Mouse (Mus musculus): ENCODE measurements at regions not wholly inside any gene's neighbourhood (a gene's known extent, or its start where the extent isn't known, plus 50 kb on each side); places are given as distances from the start of the nearest gene placed in this dataset.

GRCm38 (mm10) chr5:106276186-106276585 lies 181.8 kb downstream of the Barhl2 start:
- H3K27ac ChIP-seq (ENCODE audit: low read depth, low read length), result no peak overlapping the region
- H3K4me3 ChIP-seq (ENCODE audit: low read depth, low read length), result no peak overlapping the region
- ATAC-seq (replicated peaks; ENCODE audit: low FRiP score) (no peak), DNase-seq (ENCODE audit: low spot score) (no peak)
- no peaks in the 10 kb centered on the region for H3K9me3 ChIP-seq (ENCODE audit: control insufficient read depth, low read length)
- no peak overlapping the region for H3K4me2 ChIP-seq (ENCODE audit: low read depth, low read length, severe bottlenecking)
- no peaks in the 10 kb centered on the region for H3K36me3 ChIP-seq (ENCODE audit: control insufficient read depth, insufficient read depth, low read length)
- H3K4me1 ChIP-seq (replicated peaks; ENCODE audit: control insufficient read depth, insufficient read depth, low read length), result no peaks in the 10 kb centered on the region
- H3K9ac ChIP-seq (ENCODE audit: low read length), result no peak overlapping the region
- H3K27me3 ChIP-seq (ENCODE audit: control insufficient read depth, insufficient read depth, low read length), result no peaks in the 10 kb centered on the region
- WGBS, result 12% methylated on average over 2 of the region's 2 CpGs

GRCm38 (mm10) chr5:106274617-106275016 lies 183.3 kb downstream of the Barhl2 start:
- peak; percentile 21; the same call in 1 of the 2 replicates for ATAC-seq (replicated peaks; ENCODE audit: low FRiP score)
- Histone ChIP-seq H3K9me3 (ENCODE audit: control insufficient read depth, low read length) (no peaks in the 10 kb centered on the region), H3K4me1 (replicated peaks; ENCODE audit: control insufficient read depth, insufficient read depth, low read length) (no peaks in the 10 kb centered on the region), H3K4me2 (ENCODE audit: low read depth, low read length, severe bottlenecking) (no peak overlapping the region), H3K36me3 (ENCODE audit: control insufficient read depth, insufficient read depth, low read length) (no peaks in the 10 kb centered on the region), H3K4me3 (ENCODE audit: low read depth, low read length) (no peak overlapping the region), H3K27me3 (ENCODE audit: control insufficient read depth, insufficient read depth, low read length) (no peaks in the 10 kb centered on the region), H3K9ac (ENCODE audit: low read length) (no peak overlapping the region), H3K27ac (ENCODE audit: low read depth, low read length) (no peak overlapping the region)
- peak; percentile 66 for DNase-seq (ENCODE audit: low spot score)
- WGBS, result 30% methylated on average over 10 of the region's 10 CpGs

- Histone ChIP-seq H3K4me3 (ENCODE audit: low read depth, low read length) (no peak overlapping the region), H3K4me1 (replicated peaks; ENCODE audit: control insufficient read depth, insufficient read depth, low read length) (no peaks in the 10 kb centered on the region), H3K4me2 (ENCODE audit: low read depth, low read length, severe bottlenecking) (no peak overlapping the region), H3K9ac (ENCODE audit: low read length) (no peak overlapping the region), H3K36me3 (ENCODE audit: control insufficient read depth, insufficient read depth, low read length) (no peaks in the 10 kb centered on the region), H3K27ac (ENCODE audit: low read depth, low read length) (no peak overlapping the region), H3K27me3 (ENCODE audit: control insufficient read depth, insufficient read depth, low read length) (no peaks in the 10 kb centered on the region), H3K9me3 (ENCODE audit: control insufficient read depth, low read length) (no peaks in the 10 kb centered on the region)
- no peak for ATAC-seq (replicated peaks; ENCODE audit: low FRiP score)
- WGBS, result 84% methylated on average over 2 of the region's 2 CpGs
- no peak for DNase-seq (ENCODE audit: low spot score)
Measured at GRCm38 (mm10) chr5:106264536-106264935, 193.4 kb downstream of the Barhl2 start.

GRCm38 (mm10) chr5:106257179-106257578 lies 200.8 kb downstream of the Barhl2 start:
- no peak overlapping the region for H3K27ac ChIP-seq (ENCODE audit: low read depth, low read length)
- H3K4me2 ChIP-seq (ENCODE audit: low read depth, low read length, severe bottlenecking), result no peak overlapping the region
- H3K36me3 ChIP-seq (ENCODE audit: control insufficient read depth, insufficient read depth, low read length), result no peaks in the 10 kb centered on the region
- H3K27me3 ChIP-seq (ENCODE audit: control insufficient read depth, insufficient read depth, low read length), result no peaks in the 10 kb centered on the region
- DNase-seq (ENCODE audit: low spot score) (no peak), ATAC-seq (replicated peaks; ENCODE audit: low FRiP score) (no peak)
- no peak overlapping the region for H3K9ac ChIP-seq (ENCODE audit: low read length)
- no peak overlapping the region for H3K4me3 ChIP-seq (ENCODE audit: low read depth, low read length)
- WGBS, result 81% methylated on average over 1 of the region's 1 CpGs
- H3K4me1 ChIP-seq (replicated peaks; ENCODE audit: control insufficient read depth, insufficient read depth, low read length), result no peaks in the 10 kb centered on the region
- no peaks in the 10 kb centered on the region for H3K9me3 ChIP-seq (ENCODE audit: control insufficient read depth, low read length)

GRCm38 (mm10) chr5:106229154-106229553 lies 228.8 kb downstream of the Barhl2 start:
- no peak for ATAC-seq (replicated peaks; ENCODE audit: low FRiP score)
- 72% methylated on average over 3 of the region's 3 CpGs for WGBS
- Histone ChIP-seq H3K4me3 (ENCODE audit: low read depth, low read length) (no peak overlapping the region), H3K9ac (ENCODE audit: low read length) (no peak overlapping the region), H3K27me3 (ENCODE audit: control insufficient read depth, insufficient read depth, low read length) (no peaks in the 10 kb centered on the region), H3K4me1 (replicated peaks; ENCODE audit: control insufficient read depth, insufficient read depth, low read length) (no peaks in the 10 kb centered on the region), H3K4me2 (ENCODE audit: low read depth, low read length, severe bottlenecking) (no peak overlapping the region), H3K27ac (ENCODE audit: low read depth, low read length) (no peak overlapping the region), H3K9me3 (ENCODE audit: control insufficient read depth, low read length) (no peaks in the 10 kb centered on the region), H3K36me3 (ENCODE audit: control insufficient read depth, insufficient read depth, low read length) (no peaks in the 10 kb centered on the region)
- DNase-seq (ENCODE audit: low spot score), result no peak

- no peaks in the 10 kb centered on the region for H3K36me3 ChIP-seq (ENCODE audit: control insufficient read depth, insufficient read depth, low read length)
- no peak overlapping the region for H3K4me2 ChIP-seq (ENCODE audit: low read depth, low read length, severe bottlenecking)
- no peaks in the 10 kb centered on the region for H3K9me3 ChIP-seq (ENCODE audit: control insufficient read depth, low read length)
- H3K4me3 ChIP-seq (ENCODE audit: low read depth, low read length), result no peak overlapping the region
- H3K27ac ChIP-seq (ENCODE audit: low read depth, low read length), result no peak overlapping the region
- WGBS, result 66% methylated on average over 7 of the region's 7 CpGs
- no peak for ATAC-seq (replicated peaks; ENCODE audit: low FRiP score)
- no peaks in the 10 kb centered on the region for H3K4me1 ChIP-seq (replicated peaks; ENCODE audit: control insufficient read depth, insufficient read depth, low read length)
- DNase-seq (ENCODE audit: low spot score), result no peak
- no peaks in the 10 kb centered on the region for H3K27me3 ChIP-seq (ENCODE audit: control insufficient read depth, insufficient read depth, low read length)
- H3K9ac ChIP-seq (ENCODE audit: low read length), result no peak overlapping the region
Measured at GRCm38 (mm10) chr5:106224141-106224540, 233.8 kb downstream of the Barhl2 start.

- Histone ChIP-seq H3K27me3 (ENCODE audit: control insufficient read depth, insufficient read depth, low read length) (no peaks in the 10 kb centered on the region), H3K4me1 (replicated peaks; ENCODE audit: control insufficient read depth, insufficient read depth, low read length) (peaks cover 7% of the 10 kb centered on the region; the same call in 1 of the 2 replicates), H3K9ac (ENCODE audit: low read length) (no peak overlapping the region), H3K9me3 (ENCODE audit: control insufficient read depth, low read length) (no peaks in the 10 kb centered on the region), H3K27ac (ENCODE audit: low read depth, low read length) (no peak overlapping the region), H3K4me3 (ENCODE audit: low read depth, low read length) (no peak overlapping the region), H3K4me2 (ENCODE audit: low read depth, low read length, severe bottlenecking) (no peak overlapping the region), H3K36me3 (ENCODE audit: control insufficient read depth, insufficient read depth, low read length) (no peaks in the 10 kb centered on the region)
- ATAC-seq (replicated peaks; ENCODE audit: low FRiP score) (no peak), DNase-seq (ENCODE audit: low spot score) (no peak)
- 85% methylated on average over 5 of the region's 5 CpGs for WGBS
Measured at GRCm38 (mm10) chr5:106209543-106209942, 248.4 kb downstream of the Barhl2 start.

GRCm38 (mm10) chr5:106207706-106208105 lies 250.3 kb downstream of the Barhl2 start:
- WGBS, result 81% methylated on average over 6 of the region's 6 CpGs
- DNase-seq (ENCODE audit: low spot score) (no peak), ATAC-seq (replicated peaks; ENCODE audit: low FRiP score) (no peak)
- no peak overlapping the region for H3K27ac ChIP-seq (ENCODE audit: low read depth, low read length)
- no peak overlapping the region for H3K4me2 ChIP-seq (ENCODE audit: low read depth, low read length, severe bottlenecking)
- no peaks in the 10 kb centered on the region for H3K27me3 ChIP-seq (ENCODE audit: control insufficient read depth, insufficient read depth, low read length)
- H3K9me3 ChIP-seq (ENCODE audit: control insufficient read depth, low read length), result no peaks in the 10 kb centered on the region
- no peaks in the 10 kb centered on the region for H3K36me3 ChIP-seq (ENCODE audit: control insufficient read depth, insufficient read depth, low read length)
- peaks cover 7% of the 10 kb centered on the region; the same call in 1 of the 2 replicates for H3K4me1 ChIP-seq (replicated peaks; ENCODE audit: control insufficient read depth, insufficient read depth, low read length)
- no peak overlapping the region for H3K9ac ChIP-seq (ENCODE audit: low read length)
- H3K4me3 ChIP-seq (ENCODE audit: low read depth, low read length), result no peak overlapping the region

- no peak overlapping the region for H3K4me3 ChIP-seq (ENCODE audit: low read depth, low read length)
- DNase-seq (ENCODE audit: low spot score) (no peak), ATAC-seq (replicated peaks; ENCODE audit: low FRiP score) (peak; percentile 70; the same call in 1 of the 2 replicates)
- WGBS, result 8% methylated on average over 6 of the region's 6 CpGs
- H3K9ac ChIP-seq (ENCODE audit: low read length), result peak overlapping the region; percentile 43
- H3K27ac ChIP-seq (ENCODE audit: low read depth, low read length), result no peak overlapping the region
- H3K27me3 ChIP-seq (ENCODE audit: control insufficient read depth, insufficient read depth, low read length), result no peaks in the 10 kb centered on the region
- no peaks in the 10 kb centered on the region for H3K9me3 ChIP-seq (ENCODE audit: control insufficient read depth, low read length)
- H3K4me1 ChIP-seq (replicated peaks; ENCODE audit: control insufficient read depth, insufficient read depth, low read length), result peaks cover 7% of the 10 kb centered on the region; the same call in 1 of the 2 replicates
- no peaks in the 10 kb centered on the region for H3K36me3 ChIP-seq (ENCODE audit: control insufficient read depth, insufficient read depth, low read length)
- H3K4me2 ChIP-seq (ENCODE audit: low read depth, low read length, severe bottlenecking), result peak overlapping the region; percentile 33
Measured at GRCm38 (mm10) chr5:106205724-106206123, 252.2 kb downstream of the Barhl2 start.
